Mouse (Mus musculus) G1E (cell line): ENCODE data around the gene Rlbp1. TPM values are rescaled to one million over a fixed set of nuclear protein-coding genes. Genes with fewer than 3 reads are reported as not detected.

Source experiments
- ATAC-seq: 2 replicates; pipeline ENCODE4 v1.8.0; 2016; ENCODE audit warnings: mild to moderate bottlenecking; ENCODE audit not compliant: insufficient number of reproducible peaks, poor library complexity, low FRiP score, severe bottlenecking; ENCODE audit errors: extremely low read depth
- DNase-seq: peaks from one replicate; pipeline ENCODE4 v3.0.0; 2012; ENCODE audit warnings: low spot score
- H3K27me3 ChIP-seq: 2 replicates; pipeline ENCODE4 v1.6.1; 2012; ENCODE audit warnings: mild to moderate bottlenecking, low read length, inconsistent platforms; ENCODE audit not compliant: insufficient read depth
- H3K36me3 ChIP-seq: replicated peaks from 2 replicates; pipeline ENCODE3; 2012; ENCODE audit warnings: mild to moderate bottlenecking, inconsistent platforms
- H3K4me1 ChIP-seq: 2 replicates; pipeline ENCODE4 v1.6.1; 2012; ENCODE audit warnings: low read depth, low read length, inconsistent platforms, mixed read lengths; ENCODE audit not compliant: insufficient read depth
- H3K4me3 ChIP-seq: 2 replicates; pipeline ENCODE4 v1.5.1; 2012; ENCODE audit warnings: low read depth, mild to moderate bottlenecking, inconsistent platforms, low read length, moderate library complexity, mixed read lengths
- H3K9me3 ChIP-seq: replicated peaks from 2 replicates; pipeline ENCODE4 v1.6.1; 2012; ENCODE audit warnings: inconsistent platforms
- CTCF ChIP-seq: IDR thresholded peaks from 2 replicates; pipeline ENCODE4 v1.5.1; 2012; ENCODE audit warnings: low read depth, low read length, inconsistent platforms, mixed read lengths
- GATA1 ChIP-seq: IDR thresholded peaks from 2 replicates; pipeline ENCODE4 v1.6.1; 2012; ENCODE audit warnings: borderline replicate concordance, low read length, inconsistent platforms, mixed read lengths
- GATA2 ChIP-seq: IDR thresholded peaks from 2 replicates; pipeline ENCODE4 v1.6.1; 2012; ENCODE audit warnings: low read depth, low read length, inconsistent platforms, borderline replicate concordance
- POLR2AphosphoS5 ChIP-seq: IDR thresholded peaks from 2 replicates; pipeline ENCODE4 v1.6.1; 2012; ENCODE audit warnings: low read depth, low read length, inconsistent platforms; ENCODE audit not compliant: insufficient replicate concordance
- TAL1 ChIP-seq: conservative IDR thresholded peaks from 2 replicates; pipeline ENCODE4 v1.6.1; 2012; ENCODE audit warnings: low read depth, low read length, inconsistent platforms, mixed read lengths
- polyA plus RNA-seq: library from polyadenylated mRNA; stranded (reverse); fragments of >175 nt; gene quantifications from 2 replicates; pipeline ENCODE4 v1.2.3, GENCODE M21; 2012
- total RNA-seq, 2 experiments: library from RNA; stranded (forward) in 1 of 2; stranded (reverse) in 1 of 2; fragments of 200-1000 nt in 1 of 2; fragments of >200 nt in 1 of 2; fragmentation: Nextera tagmentation in 1 of 2; gene quantifications; 2 replicates each; pipeline ENCODE4 v1.2.3; 2014 to 2017

Gene Rlbp1
- total and polyA plus RNA-seq, 3 experiments: not detected

DNA sequence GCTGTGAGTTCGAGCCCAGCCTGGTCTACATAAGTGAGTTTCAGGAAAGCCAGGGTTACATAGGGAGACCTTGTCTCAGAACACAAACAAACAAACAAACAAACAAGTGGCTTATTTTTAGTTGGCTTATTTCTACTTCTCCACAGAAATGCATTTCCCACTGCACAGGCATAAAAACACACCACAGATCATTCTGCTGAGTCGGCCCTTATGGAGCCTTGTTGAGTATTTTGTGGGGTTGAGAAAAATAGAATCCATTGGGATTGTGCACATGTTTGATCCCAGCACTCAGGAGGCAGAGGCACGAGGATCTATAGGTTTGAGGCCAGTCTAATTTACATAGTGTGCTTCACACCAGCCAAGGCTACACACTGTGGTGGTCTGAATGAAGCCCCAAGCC, 13.4 kb upstream of the Rlbp1 start:
- no peak for ATAC-seq

DNA sequence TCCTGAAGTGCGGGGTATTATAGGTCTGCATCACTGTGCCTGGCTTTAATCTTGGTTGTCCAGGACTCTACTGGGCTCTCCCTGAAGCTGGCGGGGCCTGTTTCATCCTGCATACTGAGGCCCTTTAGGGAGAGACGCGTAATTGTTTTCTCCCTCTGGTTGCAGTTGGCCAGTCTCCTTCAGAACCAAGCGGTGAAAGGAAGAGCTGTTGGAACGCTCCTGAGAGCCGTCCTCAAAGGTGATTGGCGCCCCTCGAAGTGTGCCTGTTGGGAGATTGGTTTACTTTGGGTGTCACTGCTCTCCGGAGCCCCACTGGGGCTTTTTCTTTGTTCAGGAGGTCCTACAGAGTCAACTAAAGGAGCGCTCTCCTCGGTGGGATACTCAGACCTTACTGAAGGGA, 12.1 kb upstream of the Rlbp1 start:
- Histone ChIP-seq H3K4me1 (peaks cover 8% of the 10 kb centered on the region), H3K27me3 (no peaks in the 10 kb centered on the region), H3K36me3 (peaks cover 84% of the 10 kb centered on the region), H3K4me3 (no peak overlapping the region), H3K9me3 (no peaks in the 10 kb centered on the region)
- TF ChIP-seq POLR2AphosphoS5 (no peak), CTCF (no peak), GATA2 (no peak), GATA1 (no peak), TAL1 (no peak)
- ATAC-seq (no peak), DNase-seq (no peak)

More for the DNA sequence above, 13.4 kb upstream of the Rlbp1 start:
- no peaks in the 10 kb centered on the region for H3K9me3 ChIP-seq
- no peak overlapping the region for H3K4me3 ChIP-seq
- TF ChIP-seq TAL1: no peak
- no peak for TF ChIP-seq CTCF
- TF ChIP-seq POLR2AphosphoS5: no peak
- TF ChIP-seq GATA1: no peak
- no peak for DNase-seq
- H3K36me3 ChIP-seq: peaks cover 82% of the 10 kb centered on the region
- peaks cover 2% of the 10 kb centered on the region; the same call in 1 of the 2 replicates for H3K4me1 ChIP-seq
- H3K27me3 ChIP-seq: no peaks in the 10 kb centered on the region

DNA sequence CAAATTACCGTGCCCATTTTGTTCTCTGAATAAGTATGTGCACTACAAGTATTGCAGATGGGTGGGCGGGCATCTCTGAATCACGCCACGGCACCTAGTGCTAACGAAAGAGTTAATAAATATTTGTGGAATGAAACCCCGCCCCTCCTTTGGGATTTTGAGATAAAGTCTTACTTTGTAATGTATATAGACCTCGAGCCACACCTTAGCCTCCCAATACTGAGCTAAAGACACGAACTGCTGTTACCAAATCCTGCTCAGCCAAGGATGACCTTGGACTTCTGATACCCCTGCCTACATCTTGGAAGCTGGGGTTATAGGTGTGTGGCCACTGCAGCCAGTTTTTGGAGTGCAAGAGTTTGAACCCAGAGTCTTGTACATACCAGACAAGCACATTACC, 11.6 kb upstream of the Rlbp1 start:
- ATAC-seq (no peak), DNase-seq (no peak)
- peaks cover 82% of the 10 kb centered on the region for H3K36me3 ChIP-seq
- H3K4me1 ChIP-seq: peaks cover 13% of the 10 kb centered on the region
- TF ChIP-seq GATA2 (no peak), TAL1 (no peak), POLR2AphosphoS5 (no peak), CTCF (no peak), GATA1 (no peak)
- no peak overlapping the region for H3K4me3 ChIP-seq
- H3K9me3 ChIP-seq: no peaks in the 10 kb centered on the region
- H3K27me3 ChIP-seq: no peaks in the 10 kb centered on the region

DNA sequence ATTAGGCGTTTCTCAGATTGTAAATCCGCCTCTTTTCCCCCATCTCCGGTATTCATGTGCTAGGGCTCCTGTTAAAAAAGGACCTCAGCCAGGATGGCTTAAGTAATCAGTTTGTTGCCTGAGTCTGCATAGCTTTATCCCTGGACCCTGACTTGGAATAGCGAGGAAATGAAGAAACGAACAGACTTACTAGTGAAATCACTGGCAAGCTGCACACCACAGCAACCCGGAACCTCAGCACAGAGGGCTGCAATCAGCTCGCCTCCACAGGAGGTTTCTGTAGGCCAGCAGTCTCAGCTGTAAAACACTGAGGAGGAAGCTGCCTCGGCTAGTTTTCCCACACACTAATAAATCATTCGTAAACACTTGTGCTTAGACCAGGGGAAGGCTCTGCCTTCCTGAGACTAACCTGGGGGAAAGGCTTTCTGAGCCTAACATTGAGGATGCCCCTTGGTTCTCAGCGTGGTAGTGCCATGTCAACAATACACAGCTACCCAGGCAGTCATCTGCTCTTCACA, 10.7 kb upstream of the Rlbp1 start:
- peaks cover 22% of the 10 kb centered on the region for H3K4me1 ChIP-seq
- DNase-seq: no peak
- no peak for TF ChIP-seq POLR2AphosphoS5
- TF ChIP-seq GATA2: no peak
- TF ChIP-seq GATA1: no peak
- no peak for TF ChIP-seq TAL1
- no peak for TF ChIP-seq CTCF
- H3K9me3 ChIP-seq: no peaks in the 10 kb centered on the region
- peaks cover 74% of the 10 kb centered on the region for H3K36me3 ChIP-seq
- no peak overlapping the region for H3K4me3 ChIP-seq
- no peak for ATAC-seq
- H3K27me3 ChIP-seq: no peaks in the 10 kb centered on the region

DNA sequence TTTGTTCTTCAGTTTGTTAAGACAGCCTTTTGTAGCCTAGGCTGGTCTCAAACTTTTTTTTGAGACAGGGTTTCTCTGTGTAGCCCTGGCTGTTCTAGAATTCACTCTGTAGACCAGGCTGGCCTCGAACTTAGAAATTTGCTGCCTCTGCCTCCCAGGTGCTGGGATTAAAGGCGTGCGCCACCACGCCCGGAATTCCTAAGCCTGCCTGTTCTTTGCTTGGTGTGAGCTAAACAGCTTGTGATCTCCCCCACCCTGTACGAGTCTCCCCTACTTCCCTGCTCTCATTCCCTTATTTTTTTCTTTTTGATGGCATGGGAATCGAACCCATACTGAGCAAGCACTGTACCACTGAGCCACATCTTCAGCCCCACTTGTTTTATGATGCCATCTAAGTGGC, 8.3 kb upstream of the Rlbp1 start:
- no peak for ATAC-seq
- TF ChIP-seq TAL1: no peak
- no peak for TF ChIP-seq GATA2
- no peak for TF ChIP-seq CTCF
- TF ChIP-seq GATA1: no peak
- no peak for TF ChIP-seq POLR2AphosphoS5
- Histone ChIP-seq H3K4me1 (peaks cover 31% of the 10 kb centered on the region), H3K27me3 (no peaks in the 10 kb centered on the region), H3K9me3 (no peaks in the 10 kb centered on the region), H3K36me3 (peaks cover 53% of the 10 kb centered on the region), H3K4me3 (no peak overlapping the region)
- no peak for DNase-seq

DNA sequence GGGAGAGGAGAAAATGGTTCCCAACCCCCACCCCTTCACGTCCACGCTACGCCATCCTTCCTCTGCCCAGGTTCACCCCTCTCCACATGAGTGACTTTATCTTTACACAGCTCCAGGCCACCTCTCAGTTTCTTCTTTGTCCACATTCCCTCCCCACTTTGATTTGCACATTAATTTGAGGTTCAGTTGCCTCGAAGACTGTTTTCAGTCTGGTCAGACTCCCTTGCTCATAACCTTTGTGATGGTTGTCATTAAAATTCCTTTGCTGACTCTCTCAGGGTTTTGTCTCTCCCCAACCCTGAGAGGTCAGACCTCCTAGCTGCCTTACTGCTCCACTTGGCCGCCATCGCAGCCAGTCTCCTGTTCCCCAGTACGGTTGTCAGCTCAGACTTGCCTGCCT, 7.8 kb upstream of the Rlbp1 start:
- H3K4me3 ChIP-seq: no peak overlapping the region
- ATAC-seq (no peak), DNase-seq (no peak)
- H3K36me3 ChIP-seq: peaks cover 48% of the 10 kb centered on the region
- TF ChIP-seq TAL1 (no peak), GATA1 (no peak), POLR2AphosphoS5 (no peak), GATA2 (no peak), CTCF (no peak)
- H3K4me1 ChIP-seq: peaks cover 31% of the 10 kb centered on the region
- H3K27me3 ChIP-seq: no peaks in the 10 kb centered on the region
- no peaks in the 10 kb centered on the region for H3K9me3 ChIP-seq

DNA sequence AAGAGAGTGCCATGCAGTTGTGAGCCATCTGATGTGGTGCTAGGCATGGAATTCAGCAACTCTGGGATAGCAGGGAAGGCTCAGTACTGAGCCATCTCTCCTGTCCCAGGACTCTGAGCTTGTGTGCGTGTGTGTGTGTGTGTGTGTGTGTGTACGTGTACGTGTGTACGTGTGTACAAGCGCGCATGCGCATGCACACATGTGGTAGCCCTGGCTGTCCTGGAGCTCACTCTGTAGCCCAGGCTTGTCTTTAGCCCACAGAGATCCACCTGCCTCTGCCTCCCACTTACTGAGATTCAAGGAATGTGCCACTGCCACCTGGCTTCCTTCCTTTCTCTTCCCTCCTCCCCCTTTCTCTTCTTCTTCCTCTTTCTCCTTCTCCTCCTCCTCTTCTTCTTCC, 7.1 kb upstream of the Rlbp1 start:
- Histone ChIP-seq H3K36me3 (peaks cover 43% of the 10 kb centered on the region), H3K4me3 (no peak overlapping the region; the same call in 1 of the 2 replicates), H3K4me1 (peaks cover 31% of the 10 kb centered on the region), H3K27me3 (no peaks in the 10 kb centered on the region), H3K9me3 (no peaks in the 10 kb centered on the region)
- no peak for ATAC-seq
- TF ChIP-seq CTCF: no peak
- no peak for TF ChIP-seq POLR2AphosphoS5
- TF ChIP-seq GATA1: no peak
- TF ChIP-seq GATA2: no peak
- no peak for TF ChIP-seq TAL1
- DNase-seq: no peak
